Mouse (Mus musculus) bone marrow macrophage, adult 2 months (primary cell): ENCODE data around the gene Cnn3.

ENCODE experiments used
- CTCF ChIP-seq: IDR thresholded peaks from 2 replicates; pipeline ENCODE4 v1.5.1; 2012; ENCODE audit warnings: low read depth, mild to moderate bottlenecking, low read length, moderate library complexity
- POLR2A ChIP-seq: IDR thresholded peaks from 2 replicates; pipeline ENCODE4 v1.6.1; 2012; ENCODE audit warnings: mild to moderate bottlenecking, low read depth, low read length, borderline replicate concordance

GRCm38 (mm10) chr3:121506175-121506574 lies 79.9 kb downstream of the Cnn3 start:
- TF ChIP-seq CTCF (no peak), POLR2A (no peak)
